Mouse (Mus musculus): ENCODE results near the gene Cpne5. TPM values are rescaled to one million over a fixed set of nuclear protein-coding genes. Genes with fewer than 3 reads are reported as not detected.
A peak's percentile ranks its signal among the peaks of the same experiment; 100 is the strongest.

Cpne5 gene
- polyA plus RNA-seq, 1 experiment from 2014 or later, result 8.2 TPM

DNA sequence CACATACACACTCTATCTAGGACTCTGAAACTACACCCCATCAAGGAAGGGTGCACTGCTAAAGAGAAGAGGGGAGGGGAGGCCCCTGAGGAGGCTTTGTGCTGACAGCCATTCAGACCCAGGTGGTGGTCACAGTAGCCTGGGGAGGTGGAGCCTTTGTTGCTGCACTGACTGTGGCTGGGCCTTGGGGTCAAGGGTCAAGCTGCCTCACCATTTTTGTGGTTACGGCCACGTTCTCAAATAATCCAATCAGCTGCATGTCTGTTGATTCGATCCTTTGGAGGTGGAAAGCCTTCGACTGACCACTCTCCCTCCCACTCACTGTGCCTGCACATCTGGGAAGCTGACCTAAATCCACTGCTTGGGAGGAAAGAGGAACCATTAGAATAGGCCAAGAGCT, 42.4 kb downstream of the Cpne5 start:
- 31% methylated on average over 4 of the region's 4 CpGs for WGBS
- no peak for ATAC-seq (ENCODE audit: low FRiP score, low TSS enrichment)
- Histone ChIP-seq H3K9me3 (ENCODE audit: low read length) (no peaks in the 10 kb centered on the region), H3K4me3 (ENCODE audit: low read length) (no peak overlapping the region), H3K4me2 (replicated peaks; ENCODE audit: low read depth, low read length) (no peak overlapping the region), H3K27me3 (ENCODE audit: insufficient read depth, low read length) (no peaks in the 10 kb centered on the region), H3K36me3 (ENCODE audit: insufficient read depth, low read length) (no peaks in the 10 kb centered on the region), H3K27ac (ENCODE audit: low read length) (no peak overlapping the region), H3K9ac (replicated peaks; ENCODE audit: low read length) (no peak overlapping the region), H3K4me1 (ENCODE audit: insufficient read depth, low read length) (peaks cover 10% of the 10 kb centered on the region)

GRCm38 (mm10) chr17:29188989-29189388, 49.0 kb downstream of the Cpne5 start:
- Histone ChIP-seq H3K4me3 (ENCODE audit: low read length) (peak overlapping the region; percentile 24), H3K36me3 (ENCODE audit: insufficient read depth, low read length) (no peaks in the 10 kb centered on the region), H3K4me2 (replicated peaks; ENCODE audit: low read depth, low read length) (peak overlapping the region; percentile 49), H3K27me3 (ENCODE audit: insufficient read depth, low read length) (no peaks in the 10 kb centered on the region), H3K9ac (replicated peaks; ENCODE audit: low read length) (0 out of 2 replicates have a peak overlapping the region, but pooled peaks have one; percentile 25), H3K4me1 (ENCODE audit: insufficient read depth, low read length) (peaks cover 32% of the 10 kb centered on the region), H3K27ac (ENCODE audit: low read length) (no peak overlapping the region), H3K9me3 (ENCODE audit: low read length) (no peaks in the 10 kb centered on the region)
- 14% methylated on average over 12 of the region's 12 CpGs for WGBS
- peak; percentile 40 for ATAC-seq (ENCODE audit: low FRiP score, low TSS enrichment)

- Histone ChIP-seq H3K4me1 (ENCODE audit: insufficient read depth, low read length) (peaks cover 41% of the 10 kb centered on the region), H3K36me3 (ENCODE audit: insufficient read depth, low read length) (no peaks in the 10 kb centered on the region), H3K9me3 (ENCODE audit: low read length) (no peaks in the 10 kb centered on the region), H3K9ac (replicated peaks; ENCODE audit: low read length) (no peak overlapping the region), H3K4me3 (ENCODE audit: low read length) (no peak overlapping the region), H3K27ac (ENCODE audit: low read length) (no peak overlapping the region), H3K27me3 (ENCODE audit: insufficient read depth, low read length) (no peaks in the 10 kb centered on the region), H3K4me2 (replicated peaks; ENCODE audit: low read depth, low read length) (no peak overlapping the region)
- WGBS, result 21% methylated on average over 10 of the region's 10 CpGs
- ATAC-seq (ENCODE audit: low FRiP score, low TSS enrichment), result 0 out of 2 replicates have a peak, but pooled peaks have one; percentile 32
These were observed 50.7 kb downstream of the Cpne5 start for GRCm38 (mm10) chr17:29186989-29187859.

DNA sequence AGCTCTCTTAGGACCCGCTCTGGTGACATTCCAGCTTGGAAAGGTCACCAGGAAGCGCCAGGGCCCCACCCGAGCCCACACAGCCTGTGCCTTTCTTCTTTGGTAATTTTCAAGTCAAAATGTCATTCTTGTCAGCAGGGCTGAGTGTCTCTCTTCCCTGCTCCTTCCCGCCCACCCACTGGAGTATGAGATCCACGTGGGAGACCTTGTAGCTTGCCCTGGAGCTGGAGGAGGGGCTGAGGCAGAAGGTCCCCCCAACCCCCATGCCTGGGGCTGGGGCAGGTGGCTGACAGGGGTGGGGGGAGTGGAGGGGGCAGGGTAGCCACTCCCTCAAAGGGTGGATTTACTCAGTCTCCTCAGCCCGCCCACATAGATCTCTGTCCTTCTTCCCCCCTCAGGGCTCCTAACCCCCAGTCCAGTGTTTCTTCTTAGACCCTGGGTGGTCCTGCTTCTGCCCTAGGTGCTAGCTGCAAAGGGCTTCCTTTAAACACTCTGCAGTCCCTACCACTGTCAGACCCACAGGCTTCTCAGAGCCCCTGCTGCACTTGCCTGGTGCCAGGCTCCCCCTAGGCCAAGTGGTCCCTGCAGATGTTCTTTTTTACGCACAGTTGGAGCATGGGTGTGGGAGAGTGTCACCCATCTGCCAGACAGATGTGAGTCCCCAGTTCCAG, 52.5 kb downstream of the Cpne5 start:
- WGBS, result 42% methylated on average over 7 of the region's 7 CpGs
- no peak for ATAC-seq (ENCODE audit: low FRiP score, low TSS enrichment)
- Histone ChIP-seq H3K9ac (replicated peaks; ENCODE audit: low read length) (no peak overlapping the region; the same call in 1 of the 2 replicates), H3K27ac (ENCODE audit: low read length) (no peak overlapping the region), H3K27me3 (ENCODE audit: insufficient read depth, low read length) (no peaks in the 10 kb centered on the region), H3K4me1 (ENCODE audit: insufficient read depth, low read length) (peaks cover 41% of the 10 kb centered on the region), H3K4me2 (replicated peaks; ENCODE audit: low read depth, low read length) (no peak overlapping the region), H3K4me3 (ENCODE audit: low read length) (no peak overlapping the region), H3K9me3 (ENCODE audit: low read length) (no peaks in the 10 kb centered on the region), H3K36me3 (ENCODE audit: insufficient read depth, low read length) (no peaks in the 10 kb centered on the region)

DNA sequence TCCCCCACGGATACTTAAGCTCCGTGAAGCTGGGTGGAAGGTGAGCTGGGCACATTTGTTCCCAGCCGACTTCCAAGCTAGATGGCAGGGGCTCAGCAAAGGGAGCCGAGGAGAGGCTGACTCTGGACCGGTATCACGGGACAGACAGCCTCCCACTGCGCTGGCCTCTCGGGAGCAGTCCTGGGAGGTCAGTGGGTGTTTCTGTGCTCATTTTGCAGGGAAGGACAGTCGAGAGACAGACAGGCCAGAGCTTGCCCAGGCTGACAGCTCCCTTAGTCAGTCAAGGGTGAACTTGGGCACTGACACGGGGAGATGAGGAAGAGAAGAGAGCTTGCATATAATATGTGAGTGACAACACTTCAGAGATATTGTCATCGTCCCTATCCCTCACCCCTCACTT, 54.8 kb downstream of the Cpne5 start:
- WGBS, result 45% methylated on average over 11 of the region's 11 CpGs
- no peak for ATAC-seq (ENCODE audit: low FRiP score, low TSS enrichment)
- H3K9ac ChIP-seq (replicated peaks; ENCODE audit: low read length), result no peak overlapping the region; the same call in 1 of the 2 replicates

DNA sequence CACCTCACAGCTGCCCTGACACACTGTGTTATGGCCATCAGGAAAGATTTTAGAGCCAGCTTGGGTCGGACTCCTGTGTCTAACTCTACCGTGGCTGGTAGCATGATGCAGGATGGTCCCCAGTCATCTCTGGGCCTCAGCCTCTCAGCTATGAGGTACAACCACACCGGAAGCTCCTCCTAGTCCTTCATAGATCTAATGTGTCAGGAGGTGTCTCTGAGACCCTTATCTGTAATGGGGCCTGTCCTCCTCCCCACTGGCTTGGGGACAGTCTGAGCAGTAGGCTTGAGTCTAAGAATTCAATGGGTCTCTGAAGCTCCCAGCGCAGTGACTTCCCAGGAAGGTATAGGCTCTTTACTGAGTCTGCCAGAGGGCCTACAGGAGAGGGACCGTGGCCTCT, 56.2 kb downstream of the Cpne5 start:
- WGBS, result 83% methylated on average over 5 of the region's 5 CpGs
- H3K9ac ChIP-seq (replicated peaks; ENCODE audit: low read length), result no peak overlapping the region
- no peak for ATAC-seq (ENCODE audit: low FRiP score, low TSS enrichment)
- peaks cover 21% of the 10 kb centered on the region for H3K4me1 ChIP-seq (ENCODE audit: insufficient read depth, low read length)
- H3K36me3 ChIP-seq (ENCODE audit: insufficient read depth, low read length), result no peaks in the 10 kb centered on the region
- no peak overlapping the region for H3K4me3 ChIP-seq (ENCODE audit: low read length)
- no peaks in the 10 kb centered on the region for H3K9me3 ChIP-seq (ENCODE audit: low read length)
- no peaks in the 10 kb centered on the region for H3K27me3 ChIP-seq (ENCODE audit: insufficient read depth, low read length)
- H3K4me2 ChIP-seq (replicated peaks; ENCODE audit: low read depth, low read length), result no peak overlapping the region
- H3K27ac ChIP-seq (ENCODE audit: low read length), result no peak overlapping the region

More for the DNA sequence above, 54.8 kb downstream of the Cpne5 start:
- Histone ChIP-seq H3K4me3 (ENCODE audit: low read length) (no peak overlapping the region), H3K4me1 (ENCODE audit: insufficient read depth, low read length) (peaks cover 32% of the 10 kb centered on the region), H3K27me3 (ENCODE audit: insufficient read depth, low read length) (no peaks in the 10 kb centered on the region), H3K9me3 (ENCODE audit: low read length) (no peaks in the 10 kb centered on the region), H3K4me2 (replicated peaks; ENCODE audit: low read depth, low read length) (no peak overlapping the region), H3K27ac (ENCODE audit: low read length) (no peak overlapping the region), H3K36me3 (ENCODE audit: insufficient read depth, low read length) (no peaks in the 10 kb centered on the region)

GRCm38 (mm10) chr17:29180406-29181127, 57.4 kb downstream of the Cpne5 start:
- H3K4me1 ChIP-seq (ENCODE audit: insufficient read depth, low read length), result peaks cover 23% of the 10 kb centered on the region
- H3K27me3 ChIP-seq (ENCODE audit: insufficient read depth, low read length), result no peaks in the 10 kb centered on the region
- no peak overlapping the region for H3K9ac ChIP-seq (replicated peaks; ENCODE audit: low read length)
- no peak overlapping the region for H3K4me2 ChIP-seq (replicated peaks; ENCODE audit: low read depth, low read length)
- ATAC-seq (ENCODE audit: low FRiP score, low TSS enrichment), result no peak
- H3K36me3 ChIP-seq (ENCODE audit: insufficient read depth, low read length), result no peaks in the 10 kb centered on the region
- no peak overlapping the region for H3K4me3 ChIP-seq (ENCODE audit: low read length)
- H3K27ac ChIP-seq (ENCODE audit: low read length), result no peak overlapping the region
- no peaks in the 10 kb centered on the region for H3K9me3 ChIP-seq (ENCODE audit: low read length)
- WGBS, result 68% methylated on average over 4 of the region's 4 CpGs

- H3K4me1 ChIP-seq (ENCODE audit: insufficient read depth, low read length), result peaks cover 17% of the 10 kb centered on the region
- H3K4me2 ChIP-seq (replicated peaks; ENCODE audit: low read depth, low read length), result no peak overlapping the region
- no peak overlapping the region for H3K27ac ChIP-seq (ENCODE audit: low read length)
- H3K9me3 ChIP-seq (ENCODE audit: low read length), result no peaks in the 10 kb centered on the region
- no peak overlapping the region for H3K4me3 ChIP-seq (ENCODE audit: low read length)
- no peaks in the 10 kb centered on the region for H3K36me3 ChIP-seq (ENCODE audit: insufficient read depth, low read length)
- ATAC-seq (ENCODE audit: low FRiP score, low TSS enrichment), result no peak
- 82% methylated on average over 6 of the region's 6 CpGs for WGBS
- no peak overlapping the region for H3K9ac ChIP-seq (replicated peaks; ENCODE audit: low read length)
- H3K27me3 ChIP-seq (ENCODE audit: insufficient read depth, low read length), result no peaks in the 10 kb centered on the region
These were observed 58.0 kb downstream of the Cpne5 start for GRCm38 (mm10) chr17:29179917-29180316.

DNA sequence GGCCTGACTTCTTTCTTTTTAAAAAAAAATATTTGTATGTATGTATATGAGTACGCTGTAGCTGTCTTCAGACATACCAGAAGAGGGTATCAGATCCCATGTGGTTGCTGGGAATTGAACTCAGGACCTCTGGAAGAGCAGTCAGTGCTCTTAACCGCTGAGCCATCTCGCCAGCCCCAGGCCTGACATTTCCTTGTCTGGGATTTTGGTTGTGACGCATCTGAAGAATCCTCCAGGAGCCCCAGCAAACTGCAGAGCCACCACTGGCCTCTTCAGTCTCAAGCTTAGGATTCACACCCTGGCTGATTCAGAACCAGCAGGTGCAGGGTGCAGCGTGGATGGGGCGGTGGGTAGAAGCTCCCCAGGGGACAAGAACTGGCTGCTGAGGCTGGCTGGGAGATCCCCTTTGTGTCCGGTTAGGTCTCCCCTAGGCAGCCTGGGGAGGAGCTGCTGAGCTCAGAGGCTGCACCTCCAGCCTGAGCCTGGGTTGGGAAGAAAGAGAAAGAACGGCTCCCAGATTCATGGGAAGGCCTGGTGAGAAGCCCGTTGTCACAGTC, 59.4 kb downstream of the Cpne5 start:
- no peak overlapping the region for H3K4me2 ChIP-seq (replicated peaks; ENCODE audit: low read depth, low read length)
- H3K4me3 ChIP-seq (ENCODE audit: low read length), result no peak overlapping the region
- H3K27ac ChIP-seq (ENCODE audit: low read length), result no peak overlapping the region
- H3K27me3 ChIP-seq (ENCODE audit: insufficient read depth, low read length), result no peaks in the 10 kb centered on the region
- H3K36me3 ChIP-seq (ENCODE audit: insufficient read depth, low read length), result no peaks in the 10 kb centered on the region
- peaks cover 17% of the 10 kb centered on the region for H3K4me1 ChIP-seq (ENCODE audit: insufficient read depth, low read length)
- WGBS, result 84% methylated on average over 9 of the region's 9 CpGs
- no peaks in the 10 kb centered on the region for H3K9me3 ChIP-seq (ENCODE audit: low read length)
- no peak for ATAC-seq (ENCODE audit: low FRiP score, low TSS enrichment)
- H3K9ac ChIP-seq (replicated peaks; ENCODE audit: low read length), result no peak overlapping the region
